7 mouse cellular contexts compared by ENCODE assay signal in genomic region chr4:109430854-109431253, GRCm38 (mm10). TPM values are rescaled to one million over a fixed set of nuclear protein-coding genes. Genes with fewer than 3 reads are reported as not detected.
DNase-seq lines count a peak whose midpoint lies in the region; ATAC-seq and TF ChIP-seq lines count a peak whose summit lies in the region.

No protein-coding gene starts in this region.

- no peaks in the 10 kb centered on the region for H3K36me3 ChIP-seq in CH12.LX (replicated peaks in 1 of 2; ENCODE audit: control insufficient read depth in 1 of 2, insufficient read depth in 1 of 2, low read length in 1 of 2)
- H3K36me3 ChIP-seq in heart, embryonic 12.5 days = no peaks in the 10 kb centered on the region
- H3K36me3 ChIP-seq in kidney, embryonic 15.5 days = no peaks in the 10 kb centered on the region
- H3K36me3 ChIP-seq in lung, embryonic 15.5 days = no peaks in the 10 kb centered on the region

- no peaks in the 10 kb centered on the region for H3K79me2 ChIP-seq in CH12.LX (replicated peaks; ENCODE audit: control insufficient read depth, extremely low read depth, insufficient read depth, poor library complexity, severe bottlenecking)

- ATAC-seq in heart, embryonic 12.5 days (ENCODE audit: insufficient number of reproducible peaks, low FRiP score) = peak; percentile 62
- peak; percentile 42; the same call in 1 of the 2 replicates for ATAC-seq in kidney, embryonic 15.5 days (replicated peaks; ENCODE audit: low FRiP score)
- ATAC-seq in lung, embryonic 15.5 days (ENCODE audit: borderline replicate concordance, extremely low read depth, low FRiP score, low TSS enrichment) = peak; percentile 48

- TF ChIP-seq POLR2A in CH12.LX (IDR thresholded peaks at IDR 0.05; ENCODE audit: low read depth, low read length) = no peak

- peak; percentile 80 for TF ChIP-seq RAD21 in CH12.LX (IDR thresholded peaks at IDR 0.05; ENCODE audit: low read depth, low read length)

- no peaks in the 10 kb centered on the region for H3K27me3 ChIP-seq in CH12.LX (replicated peaks)
- no peaks in the 10 kb centered on the region for H3K27me3 ChIP-seq in heart, embryonic 12.5 days (replicated peaks)
- no peaks in the 10 kb centered on the region for H3K27me3 ChIP-seq in kidney, embryonic 15.5 days
- H3K27me3 ChIP-seq in lung, embryonic 15.5 days = no peaks in the 10 kb centered on the region

- dilution Hi-C loops in CH12.LX (cut with MboI; ENCODE audit: extremely low pct_ligation_motif_present, extremely low pct_unique_long_range_greater_than_20kb, low sequenced_read_pairs) = no loop called here

- 40% methylated on average over 13 of the region's 13 CpGs for WGBS in heart, embryonic 12.5 days
- WGBS in kidney, embryonic 15.5 days = 51% methylated on average over 13 of the region's 13 CpGs
- WGBS in lung, embryonic 15.5 days = 39% methylated on average over 13 of the region's 13 CpGs

- peak; percentile 56 to 92; a peak in 3 of 4 replicates for TF ChIP-seq CTCF in CH12.LX (conservative IDR thresholded peaks at IDR 0.05 in 1 of 2, IDR thresholded peaks at IDR 0.05 in 1 of 2; ENCODE audit: low read depth in 2 of 2, low read length in 2 of 2)

- peak overlapping the region; percentile 54; the same call in 1 of the 2 replicates for H3K27ac ChIP-seq in CH12.LX (ENCODE audit: insufficient read depth, low read depth)
- H3K27ac ChIP-seq in heart, embryonic 12.5 days (ENCODE audit: poor library complexity, severe bottlenecking) = no peak overlapping the region
- H3K27ac ChIP-seq in kidney, embryonic 15.5 days = no peak overlapping the region
- H3K27ac ChIP-seq in lung, embryonic 15.5 days = no peak overlapping the region

- no peak for TF ChIP-seq EP300 in CH12.LX (IDR thresholded peaks at IDR 0.05; ENCODE audit: low read length)

- H3K4me3 ChIP-seq in CH12.LX (replicated peaks in 1 of 3; ENCODE audit: low read depth in 2 of 3, low read length in 2 of 3, poor library complexity in 1 of 3) = peak overlapping the region in 2 of 3 experiments; percentile 12 to 44
- H3K4me3 ChIP-seq in heart, embryonic 12.5 days = no peak overlapping the region
- H3K4me3 ChIP-seq in kidney, embryonic 15.5 days (replicated peaks) = no peak overlapping the region
- H3K4me3 ChIP-seq in lung, embryonic 15.5 days = no peak overlapping the region

- H3K9ac ChIP-seq in CH12.LX (ENCODE audit: insufficient read depth, low read depth) = no peak overlapping the region
- H3K9ac ChIP-seq in heart, embryonic 12.5 days = no peak overlapping the region
- H3K9ac ChIP-seq in kidney, embryonic 15.5 days = no peak overlapping the region
- no peak overlapping the region for H3K9ac ChIP-seq in lung, embryonic 15.5 days

- peak overlapping the region; percentile 43 for H3K4me2 ChIP-seq in CH12.LX (ENCODE audit: insufficient read depth, low read depth, poor library complexity, severe bottlenecking)
- no peak overlapping the region for H3K4me2 ChIP-seq in heart, embryonic 12.5 days
- no peak overlapping the region for H3K4me2 ChIP-seq in kidney, embryonic 15.5 days
- no peak overlapping the region for H3K4me2 ChIP-seq in lung, embryonic 15.5 days

- in situ Hi-C loops in CH12.LX (cut with MboI; ENCODE audit: low pct_ligation_motif_present, low pct_unique_long_range_greater_than_20kb, low sequenced_read_pairs) = no loop called here

- no peaks in the 10 kb centered on the region for H3K9me3 ChIP-seq in CH12.LX (replicated peaks; ENCODE audit: low read length)
- no peaks in the 10 kb centered on the region for H3K9me3 ChIP-seq in heart, embryonic 12.5 days (replicated peaks)
- H3K9me3 ChIP-seq in kidney, embryonic 15.5 days (replicated peaks) = no peaks in the 10 kb centered on the region
- no peaks in the 10 kb centered on the region for H3K9me3 ChIP-seq in lung, embryonic 15.5 days

- DNase-seq in CH12.LX (ENCODE audit: extremely low read depth) (peak; percentile 95), ZHBTc4 (ENCODE audit: low read depth, low spot score) (peak; percentile 94)
- peak; percentile 76 for DNase-seq in embryo, embryonic 10 days (ENCODE audit: low spot score)
- peak; percentile 34 for DNase-seq in skeletal muscle tissue, adult 2 months (ENCODE audit: low read depth, low spot score)

- H3K4me1 ChIP-seq in CH12.LX (ENCODE audit: control insufficient read depth in 1 of 2, insufficient read depth in 2 of 2) = peaks cover 8 to 32% of the 10 kb centered on the region in 2 experiments
- peaks cover 23% of the 10 kb centered on the region for H3K4me1 ChIP-seq in heart, embryonic 12.5 days (replicated peaks)
- H3K4me1 ChIP-seq in kidney, embryonic 15.5 days = 0 out of 2 replicates have a peak, but pooled peaks cover 4% of the 10 kb centered on the region
- peaks cover 4% of the 10 kb centered on the region; the same call in 1 of the 2 replicates for H3K4me1 ChIP-seq in lung, embryonic 15.5 days

TF ChIP-seq in CH12.LX, 34 proteins besides CTCF, POLR2A, EP300 and RAD21:
- TF ChIP-seq SMC3 (IDR thresholded peaks at IDR 0.05; ENCODE audit: low read depth, low read length) = peak; percentile 81
- peak; percentile 65; the same call in 1 of the 2 replicates for TF ChIP-seq IRF4 (IDR thresholded peaks at IDR 0.05; ENCODE audit: low read depth, low read length)
- TF ChIP-seq TCF12 (IDR thresholded peaks at IDR 0.05; ENCODE audit: low read depth, low read length) = peak; percentile 63; the same call in 1 of the 2 replicates
- no peak for TF ChIP-seq TBP (conservative IDR thresholded peaks at IDR 0.05; ENCODE audit: low read depth, low read length)
- TF ChIP-seq BHLHE40 (IDR thresholded peaks at IDR 0.05; ENCODE audit: low read depth, low read length) = peak; percentile 52; the same call in 1 of the 2 replicates
- TF ChIP-seq ZMIZ1 (IDR thresholded peaks at IDR 0.05; ENCODE audit: low read depth, low read length) = no peak
- peak; percentile 51; the same call in 1 of the 2 replicates for TF ChIP-seq NRF1 (IDR thresholded peaks at IDR 0.05; ENCODE audit: low read depth, low read length)
- TF ChIP-seq RCOR1 (conservative IDR thresholded peaks at IDR 0.05; ENCODE audit: low read depth, low read length) = no peak
- TF ChIP-seq ZC3H11A (IDR thresholded peaks at IDR 0.05; ENCODE audit: low read depth, low read length) = no peak; the same call in 1 of the 2 replicates
- no peak; the same call in 1 of the 2 replicates for TF ChIP-seq MYC (IDR thresholded peaks at IDR 0.05; ENCODE audit: low read depth, low read length)
- no peak for TF ChIP-seq MAFK (IDR thresholded peaks at IDR 0.05; ENCODE audit: insufficient replicate concordance, low read length)
- TF ChIP-seq ELF1 (IDR thresholded peaks at IDR 0.05; ENCODE audit: low read depth, low read length) = peak; percentile 56
- no peak for TF ChIP-seq ZKSCAN1 (IDR thresholded peaks at IDR 0.05; ENCODE audit: borderline replicate concordance, low read depth, low read length)
- no peak for TF ChIP-seq GABPA (IDR thresholded peaks at IDR 0.05; ENCODE audit: insufficient replicate concordance, low read depth, low read length)
- no peak for TF ChIP-seq E2F4 (IDR thresholded peaks at IDR 0.05; ENCODE audit: insufficient replicate concordance, low read depth, low read length)
- TF ChIP-seq MXI1 (IDR thresholded peaks at IDR 0.05; ENCODE audit: low read depth, low read length) = peak; percentile 52; the same call in 1 of the 2 replicates
- TF ChIP-seq UBTF (IDR thresholded peaks at IDR 0.05; ENCODE audit: low read depth, low read length) = peak; percentile 79; the same call in 1 of the 2 replicates
- no peak for TF ChIP-seq KAT2A (IDR thresholded peaks at IDR 0.05; ENCODE audit: insufficient replicate concordance, low read length)
- no peak for TF ChIP-seq ETS1 (conservative IDR thresholded peaks at IDR 0.05; ENCODE audit: low read depth, low read length)
- no peak for TF ChIP-seq ZNF384 (IDR thresholded peaks at IDR 0.05; ENCODE audit: low read depth, low read length)
- peak; percentile 68 for TF ChIP-seq MAX (IDR thresholded peaks at IDR 0.05; ENCODE audit: low read length)
- TF ChIP-seq MEF2A (IDR thresholded peaks at IDR 0.05; ENCODE audit: borderline replicate concordance, low read depth, low read length) = 0 out of 2 replicates have a peak, but pooled peaks have one; percentile 34
- TF ChIP-seq MAZ (IDR thresholded peaks at IDR 0.05; ENCODE audit: low read depth, low read length) = peak; percentile 49; the same call in 1 of the 2 replicates
- TF ChIP-seq JUN (IDR thresholded peaks at IDR 0.05; ENCODE audit: insufficient read depth, low read depth, low read length) = no peak

RNA-seq across cellular contexts. Expression of gene Ttc39a, which starts 24.4 kb away (rescaled TPM):
- total RNA-seq in CH12.LX (2012; rRNA removed) (0.29 and 0.30 TPM in 2 replicates), CH12.LX (2014; rRNA removed) (0.32 and 0.36 TPM in 2 replicates)
- 0.64 and 0.90 TPM in 2 replicates for polyA plus RNA-seq in CH12.LX (2012; ENCODE audit: insufficient read length, low read depth)
- polyA plus RNA-seq in heart, embryonic 12.5 days (2016; fragmentation: Nextera tagmentation; extraction: Ambion mirVana) = 11.6 and 11.8 TPM in 2 replicates
- 5.4 and 5.6 TPM in 2 replicates for polyA plus RNA-seq in kidney, embryonic 15.5 days (2015; fragmentation: Nextera tagmentation; extraction: Ambion mirVana)
- polyA plus RNA-seq in lung, embryonic 15.5 days (2015; fragmentation: Nextera tagmentation; extraction: Ambion mirVana) = 6.3 and 6.5 TPM in 2 replicates

RNA-seq across cellular contexts. Expression of gene Rnf11, which starts 53.7 kb away (rescaled TPM):
- total RNA-seq in CH12.LX (2012; rRNA removed) = 11.4 and 11.9 TPM in 2 replicates
- total RNA-seq in CH12.LX (2014; rRNA removed) = 30.9 and 32.5 TPM in 2 replicates
- 13.7 and 14.8 TPM in 2 replicates for polyA plus RNA-seq in CH12.LX (2012; ENCODE audit: insufficient read length, low read depth)
- polyA plus RNA-seq in heart, embryonic 12.5 days (2016; fragmentation: Nextera tagmentation; extraction: Ambion mirVana) = 62.2 and 63.9 TPM in 2 replicates
- 31.9 and 36.8 TPM in 2 replicates for polyA plus RNA-seq in kidney, embryonic 15.5 days (2015; fragmentation: Nextera tagmentation; extraction: Ambion mirVana)
- 41.3 and 43.3 TPM in 2 replicates for polyA plus RNA-seq in lung, embryonic 15.5 days (2015; fragmentation: Nextera tagmentation; extraction: Ambion mirVana)

Comparison
In these comparisons a context has a peak if more than half of its experiments do, and no peak if none do; other contexts are left out.
1. DNase-seq: peak in every context shown above with its lines; median percentile 95 in CH12.LX; 94 in ZHBTc4; 76 in embryo, embryonic 10 days; 34 in skeletal muscle tissue, adult 2 months.
2. H3K4me3 ChIP-seq: peak in CH12.LX (2 of 3); none in heart, embryonic 12.5 days (single experiment), kidney, embryonic 15.5 days (single experiment) and lung, embryonic 15.5 days (single experiment).
3. Peak in every context shown above with its lines, with median percentiles within 50 percentile points of each other: ATAC-seq.